Mouse (Mus musculus): ENCODE data around the gene Tmem88b. TPM values are rescaled to one million over a fixed set of nuclear protein-coding genes. Genes with fewer than 3 reads are reported as not detected.

Gene Tmem88b
- total and polyA plus RNA-seq, 3 experiments = 0.84 to 1.1 (median 0.96) TPM

GRCm38 (mm10) chr4:155811929-155812664, 26.4 kb upstream of the Tmem88b start, which contains the start of gene Ccnl2:
Gene Ccnl2 (plus strand): TSS chr4:155812489.
- peak within 1 kb of the TSS; percentile 99 for H3K4me3 ChIP-seq
- peaks cover 10% of the 10 kb centered on the region for H3K79me2 ChIP-seq (replicated peaks; ENCODE audit: control insufficient read depth, insufficient read depth, low read length)
- H3K27me3 ChIP-seq (ENCODE audit: control insufficient read depth, insufficient read depth, low read length) = no peaks in the 10 kb centered on the region
- peaks cover 6% of the 10 kb centered on the region for H3K4me1 ChIP-seq (ENCODE audit: control insufficient read depth, insufficient read depth, low read length)
- peak within 1 kb of the TSS; percentile 98 for H3K27ac ChIP-seq
- TF ChIP-seq POLR2A (IDR thresholded peaks at IDR 0.05; ENCODE audit: insufficient read depth, low read depth, low read length) = peak; percentile 73
- TF ChIP-seq CTCF (IDR thresholded peaks at IDR 0.05) = no peak
- TF ChIP-seq EP300 (IDR thresholded peaks at IDR 0.05; ENCODE audit: insufficient read depth, low read depth, low read length) = 0 out of 2 replicates have a peak, but pooled peaks have one; percentile 17
- under 1% methylated on average over 60 of the region's 60 CpGs for WGBS
- H3K9ac ChIP-seq (ENCODE audit: low read depth, low read length) = peak within 1 kb of the TSS; percentile 94
- intact Hi-C loops (cut with DNase I) = loop anchor here (1.0 to 5.0 kb wide), 3 partner anchors 9 to 140 kb away; partner anchors contain the start of gene Aurkaip1
- DNase-seq = peak; percentile 93 to 96
- peaks cover 27% of the 10 kb centered on the region for H3K36me3 ChIP-seq (ENCODE audit: control insufficient read depth, insufficient read depth, low read length)

GRCm38 (mm10) chr4:155807841-155808240, 22.2 kb upstream of the Tmem88b start:
- no peak for DNase-seq

GRCm38 (mm10) chr4:155803340-155804041, 17.8 kb upstream of the Tmem88b start:
- peaks cover 3% of the 10 kb centered on the region; the same call in 1 of the 2 replicates for H3K79me2 ChIP-seq (replicated peaks; ENCODE audit: control insufficient read depth, insufficient read depth, low read length)
- TF ChIP-seq POLR2A (IDR thresholded peaks at IDR 0.05; ENCODE audit: insufficient read depth, low read depth, low read length) (peak; percentile 84), CTCF (IDR thresholded peaks at IDR 0.05) (no peak), EP300 (IDR thresholded peaks at IDR 0.05; ENCODE audit: insufficient read depth, low read depth, low read length) (peak; percentile 27; the same call in 1 of the 2 replicates)
- peak overlapping the region; percentile 88 for H3K27ac ChIP-seq
- H3K27me3 ChIP-seq (ENCODE audit: control insufficient read depth, insufficient read depth, low read length) = no peaks in the 10 kb centered on the region
- H3K36me3 ChIP-seq (ENCODE audit: control insufficient read depth, insufficient read depth, low read length) = peaks cover 9% of the 10 kb centered on the region
- H3K4me1 ChIP-seq (ENCODE audit: control insufficient read depth, insufficient read depth, low read length) = peaks cover 7% of the 10 kb centered on the region
- intact Hi-C loops (cut with DNase I) = loop anchor here (1.0 to 5.0 kb wide), 4 partner anchors 9 to 41 kb away; partner anchors contain the start of genes Atad3a, Aurkaip1, Ccnl2 and Tmem88b
- DNase-seq = peak; percentile 95 to 97
- under 1% methylated on average over 58 of the region's 58 CpGs for WGBS
- H3K9ac ChIP-seq (ENCODE audit: low read depth, low read length) = peak overlapping the region; percentile 98
- H3K4me3 ChIP-seq = peak overlapping the region; percentile 96

More at GRCm38 (mm10) chr4:155807841-155808240, 22.2 kb upstream of the Tmem88b start:
- no peak overlapping the region for H3K9ac ChIP-seq (ENCODE audit: low read depth, low read length)
- H3K36me3 ChIP-seq (ENCODE audit: control insufficient read depth, insufficient read depth, low read length) = peaks cover 16% of the 10 kb centered on the region
- no peaks in the 10 kb centered on the region for H3K27me3 ChIP-seq (ENCODE audit: control insufficient read depth, insufficient read depth, low read length)
- no peak overlapping the region for H3K27ac ChIP-seq
- H3K4me1 ChIP-seq (ENCODE audit: control insufficient read depth, insufficient read depth, low read length) = peaks cover 7% of the 10 kb centered on the region
- intact Hi-C loops (cut with DNase I) = no loop called here
- TF ChIP-seq POLR2A (IDR thresholded peaks at IDR 0.05; ENCODE audit: insufficient read depth, low read depth, low read length) (no peak), EP300 (IDR thresholded peaks at IDR 0.05; ENCODE audit: insufficient read depth, low read depth, low read length) (no peak), CTCF (IDR thresholded peaks at IDR 0.05) (no peak)
- peaks cover 5% of the 10 kb centered on the region; the same call in 1 of the 2 replicates for H3K79me2 ChIP-seq (replicated peaks; ENCODE audit: control insufficient read depth, insufficient read depth, low read length)
- H3K4me3 ChIP-seq = no peak overlapping the region
- 84% methylated on average over 3 of the region's 3 CpGs for WGBS

GRCm38 (mm10) chr4:155802741-155803339, 17.2 kb upstream of the Tmem88b start, which contains the start of gene Mrpl20:
Gene Mrpl20 (plus strand): TSS chr4:155802878.
- no peak for DNase-seq
- Histone ChIP-seq H3K9ac (ENCODE audit: low read depth, low read length) (peak within 1 kb of the TSS; percentile 98), H3K4me1 (ENCODE audit: control insufficient read depth, insufficient read depth, low read length) (peaks cover 7% of the 10 kb centered on the region), H3K4me3 (peak within 1 kb of the TSS; percentile 96), H3K79me2 (replicated peaks; ENCODE audit: control insufficient read depth, insufficient read depth, low read length) (peaks cover 3% of the 10 kb centered on the region; the same call in 1 of the 2 replicates), H3K36me3 (ENCODE audit: control insufficient read depth, insufficient read depth, low read length) (peaks cover 9% of the 10 kb centered on the region), H3K27me3 (ENCODE audit: control insufficient read depth, insufficient read depth, low read length) (no peaks in the 10 kb centered on the region), H3K27ac (peak within 1 kb of the TSS; percentile 88)
- intact Hi-C loops (cut with DNase I) = loop anchor here (1.0 to 5.0 kb wide), 3 partner anchors 9 to 41 kb away; partner anchors contain the start of genes Atad3a, Ccnl2 and Tmem88b
- WGBS = 9% methylated on average over 12 of the region's 12 CpGs
- no peak for TF ChIP-seq EP300 (IDR thresholded peaks at IDR 0.05; ENCODE audit: insufficient read depth, low read depth, low read length)
- TF ChIP-seq CTCF (IDR thresholded peaks at IDR 0.05) = peak; percentile 38

GRCm38 (mm10) chr4:155802075-155802474, 16.4 kb upstream of the Tmem88b start:
- no peak for DNase-seq
- Histone ChIP-seq H3K27ac (no peak overlapping the region), H3K27me3 (ENCODE audit: control insufficient read depth, insufficient read depth, low read length) (no peaks in the 10 kb centered on the region), H3K79me2 (replicated peaks; ENCODE audit: control insufficient read depth, insufficient read depth, low read length) (peaks cover 3% of the 10 kb centered on the region; the same call in 1 of the 2 replicates), H3K9ac (ENCODE audit: low read depth, low read length) (no peak overlapping the region), H3K36me3 (ENCODE audit: control insufficient read depth, insufficient read depth, low read length) (peaks cover 9% of the 10 kb centered on the region), H3K4me3 (no peak overlapping the region), H3K4me1 (ENCODE audit: control insufficient read depth, insufficient read depth, low read length) (peaks cover 7% of the 10 kb centered on the region)
- intact Hi-C loops (cut with DNase I) = loop anchor here (2.0 to 5.0 kb wide), 2 partner anchors 17 to 40 kb away; partner anchors contain the start of genes Atad3a and Tmem88b
- TF ChIP-seq CTCF (IDR thresholded peaks at IDR 0.05) (no peak), EP300 (IDR thresholded peaks at IDR 0.05; ENCODE audit: insufficient read depth, low read depth, low read length) (no peak), POLR2A (IDR thresholded peaks at IDR 0.05; ENCODE audit: insufficient read depth, low read depth, low read length) (no peak)
- 94% methylated on average over 1 of the region's 1 CpGs for WGBS
